Mouse (Mus musculus) splenic B cell, adult 2 months (primary cell): ENCODE data around the gene Galnt17.

Experiments used
- DNase-seq: peaks from one replicate; pipeline ENCODE4 v3.0.0-alpha.2; 2011; ENCODE audit warnings: low read depth, low spot score
- H3K27me3 ChIP-seq: 2 replicates; pipeline ENCODE4 v1.6.1; 2012; ENCODE audit warnings: mild to moderate bottlenecking, low read length, moderate library complexity, mixed read lengths; ENCODE audit not compliant: control insufficient read depth, poor library complexity, insufficient read depth, severe bottlenecking
- H3K36me3 ChIP-seq: 2 replicates; pipeline ENCODE4 v1.6.1; 2012; ENCODE audit warnings: mild to moderate bottlenecking, low read length, moderate library complexity, mixed read lengths; ENCODE audit not compliant: control insufficient read depth, poor library complexity, insufficient read depth, severe bottlenecking

Gene Galnt17

DNA sequence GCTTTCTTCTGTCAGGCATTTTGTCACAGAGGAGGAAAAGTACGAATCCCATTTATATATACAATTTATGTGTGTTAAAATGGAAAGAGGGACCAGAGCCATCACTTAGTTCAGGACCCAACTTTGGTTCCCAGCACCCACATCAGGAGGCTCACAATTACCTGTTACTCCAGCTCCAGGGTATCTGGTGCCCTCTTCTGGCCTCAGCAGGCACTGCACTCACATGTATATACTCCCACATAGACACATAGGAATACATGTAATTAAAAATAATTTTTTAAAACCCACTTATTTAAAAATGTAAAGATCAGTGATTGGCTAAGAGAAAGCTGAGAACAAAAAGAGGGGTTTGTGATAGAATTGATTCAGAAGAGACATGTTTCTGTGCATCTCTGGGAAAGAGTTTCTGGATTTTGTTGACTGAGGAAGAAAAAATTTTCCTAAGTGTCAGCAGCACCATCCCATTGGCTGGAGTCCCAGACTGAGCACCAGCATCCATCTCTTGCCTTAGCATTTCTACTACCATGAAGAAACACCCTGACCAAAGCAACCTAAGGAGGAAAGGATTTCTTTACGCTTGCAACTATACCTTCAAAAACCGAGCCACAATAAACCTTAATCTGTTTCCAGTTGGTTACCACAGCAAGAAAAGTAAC, 381.0 kb downstream of the Galnt17 start:
- no peaks in the 10 kb centered on the region for H3K36me3 ChIP-seq
- H3K27me3 ChIP-seq = no peaks in the 10 kb centered on the region
- DNase-seq = no peak

DNA sequence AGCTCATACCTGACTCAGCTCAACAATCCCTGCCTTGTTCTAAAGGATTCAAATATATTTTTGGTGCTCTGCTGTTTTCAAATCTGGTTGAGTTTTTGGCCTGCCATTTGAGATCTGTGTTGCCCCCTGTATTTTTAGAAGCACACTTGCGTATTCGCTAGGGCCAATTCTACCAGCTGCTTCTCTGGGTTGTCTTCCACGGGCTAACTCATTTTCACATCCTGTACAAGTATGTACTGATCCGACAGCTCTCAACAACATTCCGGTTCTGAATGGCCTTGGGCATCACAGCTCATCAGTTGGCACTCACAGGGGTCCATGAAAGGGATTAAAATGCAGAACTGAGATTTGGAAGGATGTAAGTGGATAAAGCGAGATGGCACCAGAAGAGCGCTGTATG, 382.6 kb downstream of the Galnt17 start:
- DNase-seq = no peak
- no peaks in the 10 kb centered on the region for H3K27me3 ChIP-seq
- H3K36me3 ChIP-seq = no peaks in the 10 kb centered on the region

DNA sequence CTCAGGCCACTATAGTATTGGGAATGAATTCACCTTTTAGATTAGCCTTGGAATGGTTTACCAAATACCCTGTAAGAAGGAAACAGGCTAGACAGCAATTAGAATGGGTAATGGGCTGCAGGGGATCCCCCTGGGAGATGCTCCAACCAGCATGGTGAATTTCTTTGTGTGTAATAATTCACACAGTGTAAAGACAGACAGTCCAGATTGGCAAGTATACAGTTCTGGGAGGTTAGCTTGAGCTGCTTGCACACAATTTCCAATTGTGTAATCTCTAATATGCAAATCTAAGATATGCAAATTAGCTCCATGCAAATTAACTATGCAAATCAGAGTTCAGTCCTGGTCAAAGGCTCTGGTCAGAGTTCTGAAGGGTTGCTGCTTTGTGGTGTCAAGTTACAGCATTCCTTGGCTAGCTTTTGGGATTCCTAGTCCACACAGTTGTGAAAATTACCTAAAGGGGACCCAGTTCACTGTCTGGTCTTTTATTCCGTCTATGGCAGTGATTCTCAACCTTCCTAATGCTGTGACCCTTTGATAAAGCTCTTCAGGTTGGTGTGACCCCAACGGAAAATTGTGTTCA, 384.0 kb downstream of the Galnt17 start:
- Histone ChIP-seq H3K36me3 (no peaks in the 10 kb centered on the region), H3K27me3 (no peaks in the 10 kb centered on the region)
- no peak for DNase-seq

GRCm38 (mm10) chr5:130919969-130920368, 388.3 kb downstream of the Galnt17 start:
- Histone ChIP-seq H3K36me3 (no peaks in the 10 kb centered on the region), H3K27me3 (no peaks in the 10 kb centered on the region)
- DNase-seq = no peak

DNA sequence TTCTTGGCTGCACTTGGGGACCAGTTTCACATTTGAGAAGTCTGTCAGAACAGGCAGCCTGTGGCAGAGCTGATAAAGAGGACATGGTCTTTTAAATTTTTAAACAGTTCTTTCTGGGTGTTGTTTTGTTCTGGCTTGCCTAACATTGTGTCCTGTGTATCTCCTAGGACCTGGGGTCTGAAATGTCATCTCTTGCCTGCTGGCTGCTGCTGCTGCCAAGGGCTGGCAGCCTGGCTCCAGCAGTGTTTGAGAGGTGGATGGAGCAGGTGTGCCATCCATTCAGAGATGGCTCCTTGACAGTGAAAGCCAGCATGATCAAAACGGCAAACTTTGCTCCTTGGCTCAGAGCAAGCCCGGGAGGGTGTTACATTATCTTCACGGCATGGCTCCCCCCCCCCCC, 393.7 kb downstream of the Galnt17 start:
- H3K27me3 ChIP-seq = no peaks in the 10 kb centered on the region
- H3K36me3 ChIP-seq = no peaks in the 10 kb centered on the region
- DNase-seq = no peak

- DNase-seq = no peak
- H3K36me3 ChIP-seq = no peaks in the 10 kb centered on the region
- H3K27me3 ChIP-seq = no peaks in the 10 kb centered on the region
Observed at GRCm38 (mm10) chr5:130911551-130911950, 396.7 kb downstream of the Galnt17 start.

DNA sequence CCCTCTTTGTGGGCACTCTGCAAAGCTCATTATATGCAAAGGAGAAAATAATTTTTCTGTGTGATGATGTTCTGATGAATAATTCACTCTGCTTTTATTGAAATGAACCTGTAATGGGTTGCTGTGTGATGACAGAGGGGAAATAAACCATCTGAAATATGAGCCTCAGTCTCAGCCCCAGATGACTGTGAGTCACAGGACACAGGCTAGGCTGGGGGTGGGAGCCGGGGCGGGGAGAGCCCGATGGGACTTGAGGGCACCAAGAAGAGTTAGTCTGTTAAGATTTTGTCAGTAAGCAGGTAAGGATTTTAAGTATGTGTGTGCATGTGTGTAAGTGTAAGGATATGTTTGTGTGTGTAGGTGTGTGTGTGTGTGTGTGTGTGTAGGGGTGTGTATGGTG, 406.6 kb downstream of the Galnt17 start:
- Histone ChIP-seq H3K36me3 (no peaks in the 10 kb centered on the region), H3K27me3 (no peaks in the 10 kb centered on the region)
- no peak for DNase-seq

GRCm38 (mm10) chr5:130895991-130896390, 412.3 kb downstream of the Galnt17 start:
- DNase-seq = no peak
- Histone ChIP-seq H3K27me3 (no peaks in the 10 kb centered on the region), H3K36me3 (no peaks in the 10 kb centered on the region)

DNA sequence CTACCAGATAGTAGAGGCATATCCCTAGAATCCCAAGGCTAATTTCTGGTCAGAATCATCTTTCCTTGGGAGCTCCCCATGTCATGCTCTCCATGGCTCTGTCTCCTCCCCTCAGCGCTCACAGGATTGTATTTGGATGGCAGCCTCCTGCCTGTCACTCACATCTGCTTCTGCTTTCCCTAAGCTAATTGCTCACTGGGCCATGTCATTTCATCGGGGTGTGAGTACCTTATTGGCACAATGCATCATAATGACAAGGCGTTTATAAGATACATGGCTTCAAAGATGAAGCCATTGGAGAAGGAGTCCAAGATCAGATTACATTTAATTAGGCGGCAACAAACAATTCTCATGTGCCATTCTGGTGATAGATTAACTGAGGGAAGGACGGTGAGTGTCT, 416.6 kb downstream of the Galnt17 start:
- DNase-seq = no peak
- Histone ChIP-seq H3K36me3 (no peaks in the 10 kb centered on the region), H3K27me3 (no peaks in the 10 kb centered on the region)

GRCm38 (mm10) chr5:130880331-130880730, 428.0 kb downstream of the Galnt17 start:
- H3K27me3 ChIP-seq = no peaks in the 10 kb centered on the region
- no peaks in the 10 kb centered on the region for H3K36me3 ChIP-seq
- DNase-seq = no peak

GRCm38 (mm10) chr5:130875391-130875790, 432.9 kb downstream of the Galnt17 start:
- H3K36me3 ChIP-seq = no peaks in the 10 kb centered on the region
- no peak for DNase-seq
- H3K27me3 ChIP-seq = no peaks in the 10 kb centered on the region

GRCm38 (mm10) chr5:130871086-130871485, 437.2 kb downstream of the Galnt17 start:
- no peaks in the 10 kb centered on the region for H3K36me3 ChIP-seq
- no peak for DNase-seq
- no peaks in the 10 kb centered on the region for H3K27me3 ChIP-seq

GRCm38 (mm10) chr5:130869869-130870268, 438.4 kb downstream of the Galnt17 start:
- H3K36me3 ChIP-seq = no peaks in the 10 kb centered on the region
- no peaks in the 10 kb centered on the region for H3K27me3 ChIP-seq
- DNase-seq = no peak

GRCm38 (mm10) chr5:130862302-130862701, 446.0 kb downstream of the Galnt17 start:
- no peak for DNase-seq
- Histone ChIP-seq H3K27me3 (no peaks in the 10 kb centered on the region), H3K36me3 (no peaks in the 10 kb centered on the region)

- DNase-seq = peak; percentile 6
- H3K27me3 ChIP-seq = no peaks in the 10 kb centered on the region
Observed at GRCm38 (mm10) chr5:130859736-130860135, 448.6 kb downstream of the Galnt17 start.

GRCm38 (mm10) chr5:130858706-130859105, 449.6 kb downstream of the Galnt17 start:
- DNase-seq = no peak
- Histone ChIP-seq H3K36me3 (no peaks in the 10 kb centered on the region), H3K27me3 (no peaks in the 10 kb centered on the region)

More at GRCm38 (mm10) chr5:130859736-130860135, 448.6 kb downstream of the Galnt17 start:
- no peaks in the 10 kb centered on the region for H3K36me3 ChIP-seq
